Mouse (Mus musculus) olfactory bulb, adult 2 months (tissue): Measurements from ENCODE around the gene Nek5. TPM values are rescaled to one million over a fixed set of nuclear protein-coding genes. Genes with fewer than 3 reads are reported as not detected.

Experiments
- H3K27ac ChIP-seq: fragments of 200-500 bp; 2 replicates; pipeline ENCODE4 v1.5.1; 2012; ENCODE audit warnings: low read depth, low read length; ENCODE audit not compliant: insufficient read depth
- H3K4me1 ChIP-seq: fragments of 200-500 bp; 2 replicates; pipeline ENCODE4 v1.6.1; 2012; ENCODE audit warnings: low read length; ENCODE audit not compliant: control insufficient read depth, insufficient read depth
- H3K4me3 ChIP-seq: fragments of 200-500 bp; 2 replicates; pipeline ENCODE4 v1.5.1; 2012; ENCODE audit warnings: mild to moderate bottlenecking, low read depth, low read length, moderate library complexity; ENCODE audit not compliant: insufficient read depth
- CTCF ChIP-seq: fragments of 200-500 bp; IDR thresholded peaks from 2 replicates; pipeline ENCODE4 v1.5.1; 2012; ENCODE audit warnings: low read depth, mild to moderate bottlenecking, low read length, moderate library complexity; ENCODE audit not compliant: insufficient read depth
- POLR2A ChIP-seq: fragments of 200-500 bp; IDR thresholded peaks from 2 replicates; pipeline ENCODE4 v1.6.1; 2012; ENCODE audit warnings: mild to moderate bottlenecking, low read depth, low read length, moderate library complexity; ENCODE audit not compliant: insufficient read depth
- WGBS: fragments of 180-500 bp; shearing (Covaris S2); methylation state at CpG from one replicate; pipeline ENCODE4 v1.1.7; 2018; 5-methylcytosine and 5-hydroxymethylcytosine counted together
- polyA plus RNA-seq: library from polyadenylated mRNA; stranded (reverse); fragments of >200 nt; gene quantifications from 2 replicates; pipeline ENCODE4 v1.2.4, GENCODE M21; 2012; ENCODE audit warnings: low replicate concordance; ENCODE audit not compliant: missing spikeins, insufficient read depth, insufficient read length

Nek5 gene
- not detected in 2 replicates for polyA plus RNA-seq

GRCm38 (mm10) chr8:22124220-22125152, at the start of gene Nek5:
TSS of gene Nek5 (minus strand) at chr8:22125053.
- TF ChIP-seq POLR2A (no peak), CTCF (no peak)
- Histone ChIP-seq H3K4me3 (peak within 1 kb of the TSS; percentile 39), H3K4me1 (peaks cover 4% of the 10 kb centered on the region), H3K27ac (no peak within 1 kb of the TSS)
- 3% methylated on average over 29 of the region's 29 CpGs for WGBS

DNA sequence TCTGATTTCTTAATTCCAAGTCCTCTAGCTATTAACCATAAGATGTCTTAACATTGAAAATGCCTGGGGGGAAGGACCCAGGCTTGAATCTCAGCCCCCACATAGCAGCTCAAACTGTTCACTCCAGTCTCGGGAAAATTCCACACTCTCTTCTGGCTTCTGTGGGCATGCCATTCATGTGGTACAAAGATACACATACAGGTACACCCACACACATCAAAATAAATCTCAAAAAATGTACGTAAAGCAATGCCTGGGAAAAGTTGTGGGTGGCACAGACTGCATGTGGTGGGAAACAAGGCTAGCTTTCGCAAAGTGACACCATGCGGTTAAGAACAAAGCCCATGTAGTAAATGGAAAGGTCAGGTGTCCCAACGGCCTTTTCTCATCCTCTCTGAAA, 44.3 kb upstream of the Nek5 start:
- Histone ChIP-seq H3K4me3 (no peak overlapping the region), H3K27ac (no peak overlapping the region), H3K4me1 (peaks cover 3% of the 10 kb centered on the region; the same call in 1 of the 2 replicates)
- WGBS, result 90% methylated on average over 5 of the region's 5 CpGs
- TF ChIP-seq POLR2A (no peak), CTCF (no peak)

DNA sequence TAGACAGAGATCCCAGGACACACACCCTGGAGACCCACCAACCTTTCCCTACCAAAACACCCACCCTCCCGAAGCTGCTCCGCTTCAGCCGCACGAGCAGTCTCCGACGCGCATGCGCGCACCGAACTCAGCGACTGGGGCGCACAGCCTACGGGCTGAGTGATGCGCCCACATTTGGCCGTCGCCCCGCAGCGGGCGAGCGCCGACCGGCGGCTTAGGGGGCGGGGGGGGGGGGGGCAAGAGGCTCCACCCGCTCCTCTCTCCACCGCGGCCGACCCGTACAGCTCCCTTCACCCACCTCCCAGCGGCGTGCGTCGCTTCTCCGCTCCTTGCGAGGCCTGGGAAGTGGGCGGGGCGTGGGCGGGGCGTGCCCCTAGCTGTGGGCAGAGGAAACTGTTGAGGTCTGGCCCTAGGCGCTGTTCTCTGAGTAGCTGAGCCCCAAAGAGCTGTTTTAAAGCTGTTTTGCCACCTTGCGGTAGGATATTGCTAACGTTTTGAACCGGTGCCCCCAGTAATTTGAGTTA, 41.3 kb upstream of the Nek5 start, which contains the start of gene Nek3:
Gene Nek3, minus strand, starts transcription at position 356 of the 524 bp plus-strand sequence.
- Histone ChIP-seq H3K4me1 (peaks cover 3% of the 10 kb centered on the region; the same call in 1 of the 2 replicates), H3K4me3 (peak within 1 kb of the TSS; percentile 39), H3K27ac (no peak within 1 kb of the TSS)
- TF ChIP-seq POLR2A (peak; percentile 52; the same call in 1 of the 2 replicates), CTCF (no peak)
- WGBS, result 1% methylated on average over 36 of the region's 43 CpGs

GRCm38 (mm10) chr8:22165251-22166079, 40.6 kb upstream of the Nek5 start:
- 40% methylated on average over 10 of the region's 10 CpGs for WGBS
- no peak overlapping the region for H3K27ac ChIP-seq
- H3K4me1 ChIP-seq, result peaks cover 3% of the 10 kb centered on the region; the same call in 1 of the 2 replicates
- TF ChIP-seq CTCF (no peak), POLR2A (no peak)
- H3K4me3 ChIP-seq, result peak overlapping the region; percentile 39

DNA sequence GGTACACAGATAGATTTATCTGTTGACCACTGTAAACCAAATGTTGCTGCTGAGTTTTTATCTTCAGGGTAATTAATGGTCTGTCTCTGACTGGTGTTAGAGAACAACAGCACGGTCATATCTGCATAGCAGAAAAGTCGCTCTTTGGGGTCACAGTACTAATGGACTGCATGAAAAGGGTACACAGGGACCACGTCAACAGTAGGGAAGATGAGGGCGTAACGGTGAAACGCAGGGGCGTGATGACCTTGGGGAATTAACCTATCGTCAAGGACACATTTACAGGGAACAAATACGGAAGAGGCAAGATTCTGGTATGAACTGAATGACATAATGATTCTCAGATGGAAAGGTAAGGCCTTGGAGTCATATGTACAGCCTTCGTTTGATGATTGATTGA, 39.6 kb upstream of the Nek5 start:
- TF ChIP-seq POLR2A, result no peak
- TF ChIP-seq CTCF, result no peak

GRCm38 (mm10) chr8:22162206-22162605, 37.4 kb upstream of the Nek5 start:
- Histone ChIP-seq H3K27ac (no peak overlapping the region), H3K4me1 (peaks cover 3% of the 10 kb centered on the region; the same call in 1 of the 2 replicates), H3K4me3 (no peak overlapping the region)
- TF ChIP-seq CTCF (no peak), POLR2A (no peak)
- 91% methylated on average over 8 of the region's 8 CpGs for WGBS

More for the DNA sequence above, 39.6 kb upstream of the Nek5 start:
- H3K27ac ChIP-seq, result no peak overlapping the region
- 95% methylated on average over 10 of the region's 10 CpGs for WGBS
- peaks cover 3% of the 10 kb centered on the region; the same call in 1 of the 2 replicates for H3K4me1 ChIP-seq
- no peak overlapping the region for H3K4me3 ChIP-seq

DNA sequence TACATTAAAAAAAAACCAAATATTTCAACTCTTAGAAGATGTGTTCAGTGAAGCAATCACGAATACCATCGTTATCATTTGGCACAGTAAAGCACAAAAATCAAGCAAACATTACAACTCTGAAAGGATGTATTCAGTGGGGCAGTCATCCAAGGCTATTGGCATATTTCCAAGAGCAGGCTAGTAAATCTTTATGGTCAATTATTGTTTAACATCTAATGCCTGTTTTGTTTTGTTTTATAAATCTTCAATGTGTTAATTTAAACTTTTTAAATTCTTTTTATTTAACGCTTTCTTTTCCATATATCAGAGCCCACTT, 25.5 kb upstream of the Nek5 start:
- WGBS, result 27% methylated on average over 3 of the region's 3 CpGs
- Histone ChIP-seq H3K4me1 (no peaks in the 10 kb centered on the region), H3K4me3 (no peak overlapping the region), H3K27ac (no peak overlapping the region)
- TF ChIP-seq POLR2A (no peak), CTCF (no peak)

- Histone ChIP-seq H3K27ac (no peak overlapping the region), H3K4me3 (no peak overlapping the region), H3K4me1 (no peaks in the 10 kb centered on the region)
- WGBS, result 85% methylated on average over 11 of the region's 11 CpGs
- TF ChIP-seq POLR2A (no peak), CTCF (no peak)
Measured at GRCm38 (mm10) chr8:22149643-22150344, 24.9 kb upstream of the Nek5 start.
